Mouse (Mus musculus): ENCODE results near the gene Pax4.

Gene Pax4

DNA sequence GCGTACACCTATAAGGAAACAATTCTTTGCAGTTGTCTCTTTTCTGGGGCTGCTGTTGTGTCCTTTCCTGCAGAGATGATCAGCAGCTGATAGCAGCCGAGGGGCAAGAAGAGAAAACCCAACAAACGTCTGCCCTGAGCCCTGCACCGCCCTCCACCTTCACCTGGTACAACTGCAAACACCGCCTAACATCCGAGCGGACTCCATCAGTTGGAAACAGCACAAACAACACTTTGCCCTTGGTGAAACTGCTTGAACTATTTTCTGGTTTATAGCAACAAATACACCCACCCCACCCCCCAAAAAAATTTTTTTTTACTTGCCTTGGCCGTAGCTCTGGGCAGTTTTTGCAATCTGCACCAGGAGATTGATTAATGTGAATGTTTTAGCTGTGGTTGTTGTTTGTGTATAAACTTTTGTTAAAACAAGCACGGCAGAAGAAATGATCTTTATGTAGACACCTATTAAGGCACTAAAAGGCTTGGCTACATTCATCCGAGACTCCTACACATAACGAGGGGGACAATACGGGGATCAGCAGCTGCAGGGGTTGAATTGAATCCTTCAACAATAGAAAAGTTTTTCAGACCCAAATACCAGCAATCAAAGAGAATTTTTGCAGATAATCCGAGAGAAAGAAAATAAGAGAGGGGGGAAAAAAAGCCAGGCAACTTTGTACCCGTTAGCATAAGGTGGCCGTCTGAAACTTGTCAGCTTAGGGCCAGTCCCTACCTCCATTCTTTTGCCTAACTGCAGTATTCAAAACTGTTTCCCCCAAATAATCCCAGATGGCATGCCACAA is 52.9 kb downstream of the Pax4 start:
- no peak for DNase-seq

All from spleen, adult 18-20 months (tissue).